Mouse (Mus musculus): ENCODE data around the gene Txndc17. TPM values are rescaled to one million over a fixed set of nuclear protein-coding genes. Genes with fewer than 3 reads are reported as not detected.

Txndc17 gene
- polyA plus RNA-seq, 2 experiments from 2014 or later: 118 to 131 TPM

GRCm38 (mm10) chr11:72224865-72225264 is 17.5 kb downstream of the Txndc17 start:
- ATAC-seq: peak; percentile 57

GRCm38 (mm10) chr11:72226020-72226791 is 18.9 kb downstream of the Txndc17 start:
- ATAC-seq: no peak

DNA sequence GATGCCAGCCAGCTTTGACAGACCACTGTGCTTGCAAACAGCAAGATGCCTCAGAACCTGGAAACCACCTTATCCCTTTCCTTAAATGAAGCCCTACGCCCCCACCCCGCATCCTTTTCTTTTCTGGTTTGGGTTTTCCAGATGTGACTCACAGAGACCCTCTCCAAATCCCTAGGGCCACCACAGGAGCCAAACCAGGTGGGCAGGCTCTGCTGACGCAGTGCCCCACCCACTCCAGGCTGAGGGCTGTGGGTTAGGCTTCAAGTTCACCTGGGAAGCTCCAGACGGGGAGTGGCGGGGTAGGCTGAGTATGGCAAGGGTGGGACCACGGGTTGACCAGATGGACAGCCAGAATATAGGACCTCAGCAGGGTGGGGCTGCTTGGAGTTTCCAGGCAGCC is 19.6 kb downstream of the Txndc17 start:
- no peak for ATAC-seq

GRCm38 (mm10) chr11:72228513-72228912 is 21.2 kb downstream of the Txndc17 start:
- no peak for ATAC-seq

GRCm38 (mm10) chr11:72232068-72232467 is 24.7 kb downstream of the Txndc17 start:
- ATAC-seq: no peak

DNA sequence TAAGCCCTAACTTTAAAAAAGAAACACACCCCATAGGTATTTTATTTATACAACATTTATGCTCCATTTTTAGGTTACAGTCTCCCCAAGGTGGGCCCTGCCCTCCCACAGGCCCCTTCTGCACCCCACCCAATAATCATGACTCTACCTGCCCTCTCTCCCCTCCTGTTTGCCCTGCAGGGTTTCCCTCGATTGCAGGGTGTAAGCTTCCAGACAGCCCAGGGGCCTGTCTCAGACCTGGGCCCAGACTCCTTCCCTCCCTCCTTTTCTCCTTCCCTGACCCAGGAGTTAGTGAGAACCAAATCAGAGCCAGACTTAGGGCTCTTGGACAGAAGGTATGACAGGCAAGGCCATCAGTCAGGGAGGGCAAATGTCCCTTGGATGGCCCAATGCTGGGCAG is 25.6 kb downstream of the Txndc17 start:
- no peak for ATAC-seq

DNA sequence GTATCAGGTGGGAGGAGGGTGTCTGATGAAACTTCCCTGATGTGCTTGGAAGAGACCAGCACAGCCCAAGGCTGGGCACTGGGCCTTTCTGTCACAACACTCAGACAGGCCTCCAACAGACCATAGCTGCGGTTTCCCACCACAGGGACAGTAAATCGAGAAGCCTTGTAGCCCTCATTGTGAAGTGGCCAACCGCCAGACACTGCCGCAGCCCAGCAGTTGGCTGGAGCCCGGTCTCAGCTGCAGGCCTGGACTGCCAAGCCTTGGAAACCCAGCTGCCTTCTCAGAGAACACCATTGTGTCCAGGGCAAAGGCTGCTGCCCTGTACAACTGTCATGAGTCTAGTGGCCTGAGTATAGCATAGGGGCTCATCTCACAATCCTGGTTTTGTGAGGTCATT is 26.7 kb downstream of the Txndc17 start:
- ATAC-seq: no peak

DNA sequence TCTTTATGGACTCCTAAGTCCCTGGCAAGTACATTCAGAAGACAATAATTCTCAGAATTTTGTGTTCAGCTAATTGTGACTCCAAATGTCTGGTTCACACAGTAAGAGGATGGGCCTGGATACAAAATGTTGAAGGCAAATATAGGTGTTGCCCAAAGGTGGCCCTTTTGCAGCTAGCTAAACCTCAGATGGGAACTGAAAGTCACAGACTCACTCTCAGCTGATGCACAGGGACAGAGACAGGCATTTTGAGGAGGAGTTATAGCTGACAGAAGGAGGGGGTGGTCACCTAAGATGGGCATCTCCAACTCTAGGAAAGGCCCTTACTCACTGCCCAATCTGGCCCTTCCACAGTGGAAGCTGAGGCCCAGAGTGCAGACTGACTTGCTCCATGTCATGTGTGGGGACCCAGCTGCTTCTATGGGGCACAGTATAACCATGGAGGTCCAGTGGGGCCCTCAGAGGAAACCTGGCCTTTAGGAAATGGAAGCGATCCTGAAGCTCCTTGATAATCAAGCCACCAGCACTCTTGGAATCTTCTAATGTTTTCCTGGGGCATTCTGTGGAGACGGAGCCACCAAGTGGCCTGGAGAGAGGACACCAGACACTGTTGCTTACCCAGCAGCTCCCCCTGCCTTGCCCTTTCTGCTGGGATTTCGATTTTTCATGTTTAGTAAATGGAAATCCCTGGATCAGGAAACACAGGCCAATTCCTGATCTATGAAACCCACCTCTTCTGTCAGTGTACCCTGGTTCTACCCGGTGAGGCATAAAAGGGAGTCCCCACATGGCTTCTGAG is 32.9 kb downstream of the Txndc17 start:
- no peak for ATAC-seq

DNA sequence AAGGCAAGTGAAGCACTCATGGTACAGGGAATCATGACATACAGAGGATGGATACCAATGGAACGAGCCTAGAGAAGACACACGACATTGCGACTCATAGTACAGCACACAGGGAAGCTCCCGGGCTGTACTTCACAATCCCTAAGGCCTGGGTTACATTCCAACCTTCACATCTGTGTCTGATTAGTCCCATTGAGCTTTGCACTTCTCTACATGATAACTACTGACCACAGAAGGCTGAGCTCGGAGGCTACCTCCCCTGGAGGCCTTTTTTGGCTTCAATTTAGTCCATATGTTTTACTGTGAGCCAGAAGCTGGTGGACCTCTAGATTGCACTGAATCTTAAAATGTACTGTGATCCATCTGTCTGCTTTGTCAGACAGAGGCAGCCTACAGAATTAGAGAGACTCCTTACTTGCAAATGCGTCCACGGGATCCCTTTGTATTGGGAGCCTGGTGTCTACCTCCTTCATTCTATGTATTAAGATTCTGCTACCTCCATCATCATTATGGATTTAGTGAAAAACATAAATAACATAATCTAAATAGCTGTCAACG is 37.9 kb downstream of the Txndc17 start:
- no peak for ATAC-seq

DNA sequence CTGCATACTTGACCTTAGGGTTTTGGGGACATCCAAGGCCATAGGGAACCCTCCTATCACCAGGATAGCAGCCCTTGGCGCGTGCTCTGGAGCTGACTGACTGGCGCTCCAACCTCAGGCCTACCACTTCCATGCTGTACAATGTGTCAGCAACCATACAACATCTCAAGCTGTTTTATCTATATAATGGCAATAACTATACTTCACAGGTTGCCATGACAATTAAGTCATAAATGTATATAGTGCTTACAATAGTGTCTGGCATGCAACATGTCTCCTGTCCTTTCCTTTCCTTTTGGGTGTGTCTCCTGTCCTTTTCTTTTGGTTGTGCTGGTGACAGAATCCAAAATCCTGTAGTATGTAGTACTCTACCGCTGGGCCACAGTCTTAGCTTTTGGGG is 48.3 kb downstream of the Txndc17 start:
- no peak for ATAC-seq

DNA sequence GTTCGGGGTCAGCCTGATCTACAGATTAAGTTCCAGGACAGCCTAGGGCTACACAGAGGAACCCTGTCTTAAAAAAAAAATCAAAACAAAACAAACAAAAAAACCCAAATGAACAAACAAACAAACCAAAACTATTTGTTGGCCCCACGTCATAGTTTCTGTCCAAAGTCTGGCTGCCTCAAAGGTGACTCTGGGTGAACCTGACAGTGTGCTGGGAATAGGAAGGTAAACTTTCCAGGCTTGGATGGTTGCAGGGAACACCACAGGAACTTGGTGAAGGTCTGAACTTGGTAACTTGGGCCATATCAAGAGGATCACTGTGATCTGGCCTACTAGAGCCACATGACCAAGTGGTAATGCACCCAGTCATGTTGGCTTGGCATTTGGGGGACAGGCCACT is 49.1 kb downstream of the Txndc17 start:
- ATAC-seq: no peak

Other genes starting within 250 kb of the Txndc17 start
- under 1 TPM in 1 of 2 experiments, not detected in 1; 0.33 TPM for gene Aipl1, start 170.0 kb upstream of the Txndc17 start, polyA plus RNA-seq (2017; shearing (Covaris generic))
- 1 to 10 TPM; 9.5 to 9.7 TPM for gene Pimreg, start 165.5 kb upstream of the Txndc17 start, polyA plus RNA-seq (2017; shearing (Covaris generic))
- not detected for gene Pitpnm3, start 71.8 kb upstream of the Txndc17 start, polyA plus RNA-seq (2017; shearing (Covaris generic))
- gene Gm43951, start 707 bp upstream of the Txndc17 start, polyA plus RNA-seq (2017; shearing (Covaris generic)): not detected
- 10 to 100 TPM; 18.5 to 19.6 TPM for gene 4933427D14Rik, start 88 bp upstream of the Txndc17 start, polyA plus RNA-seq (2017; shearing (Covaris generic))
- gene Med31, start 8.0 kb downstream of the Txndc17 start, polyA plus RNA-seq (2017; shearing (Covaris generic)): 10 to 100 TPM; 13.0 to 15.6 TPM
- gene Slc13a5, start 59.7 kb downstream of the Txndc17 start, polyA plus RNA-seq (2017; shearing (Covaris generic)): not detected
- 100 to 1,000 TPM in 1 of 2 experiments, 10 to 100 TPM in 1; 68.0 to 111 TPM for gene Xaf1, start 94.1 kb downstream of the Txndc17 start, polyA plus RNA-seq (2017; shearing (Covaris generic))
- under 1 TPM; 0.20 to 0.28 TPM for gene Fbxo39, start 106.9 kb downstream of the Txndc17 start, polyA plus RNA-seq (2017; shearing (Covaris generic))
- gene Tekt1, start 154.9 kb downstream of the Txndc17 start, polyA plus RNA-seq (2017; shearing (Covaris generic)): not detected
- gene Smtnl2, start 204.2 kb downstream of the Txndc17 start, polyA plus RNA-seq (2017; shearing (Covaris generic)): not detected
- not detected for gene Ggt6, start 228.0 kb downstream of the Txndc17 start, polyA plus RNA-seq (2017; shearing (Covaris generic))
- 10 to 100 TPM; 55.5 to 77.9 TPM for gene Mybbp1a, start 233.8 kb downstream of the Txndc17 start, polyA plus RNA-seq (2017; shearing (Covaris generic))